Mouse (Mus musculus): ENCODE measurements at regions not wholly inside any gene's neighbourhood (a gene's known extent, or its start where the extent isn't known, plus 50 kb on each side); places are given as distances from the start of the nearest gene placed in this dataset.

DNA sequence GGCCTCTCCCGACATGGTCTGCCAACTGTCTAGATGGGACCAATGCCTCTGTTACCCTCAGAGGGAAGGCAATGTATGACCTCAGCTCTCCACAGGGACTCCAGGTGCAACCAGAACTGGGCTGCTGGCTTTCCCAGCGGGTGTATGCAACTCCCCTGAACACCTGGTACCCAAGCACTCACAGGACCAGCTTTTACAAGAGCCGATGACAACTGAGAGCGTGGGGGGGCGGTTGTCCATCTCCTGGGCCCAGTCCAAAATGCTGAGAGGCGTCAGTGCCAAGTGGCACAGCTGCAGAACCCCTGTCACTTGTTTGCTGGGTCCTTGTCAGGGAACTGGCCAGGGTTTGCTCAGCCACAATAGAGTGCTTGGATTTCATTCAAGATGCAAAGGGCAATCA lies 700.1 kb upstream of the Fam160b2 start:
- TF ChIP-seq POLR2A (IDR thresholded peaks at IDR 0.05; ENCODE audit: insufficient read depth, low read length) = no peak
- no peak for TF ChIP-seq EP300 (IDR thresholded peaks at IDR 0.05; ENCODE audit: insufficient read depth, low read depth, low read length)
- no peak for TF ChIP-seq CTCF (IDR thresholded peaks at IDR 0.05; ENCODE audit: low read depth, low read length)

Measured in ES-Bruce4 (cell line).